Mouse (Mus musculus) bone marrow, adult 2 months (tissue): ENCODE results near the gene Cdc42bpg. TPM values are rescaled to one million over a fixed set of nuclear protein-coding genes. Genes with fewer than 3 reads are reported as not detected.

Source experiments
- H3K27ac ChIP-seq: fragments of 200-500 bp; 2 replicates; pipeline ENCODE4 v1.5.1; 2012; ENCODE audit warnings: low read depth, mild to moderate bottlenecking, control low read depth, inconsistent platforms, low read length; ENCODE audit not compliant: control insufficient read depth, poor library complexity, insufficient read depth
- H3K4me1 ChIP-seq: fragments of 200-500 bp; 2 replicates; pipeline ENCODE4 v1.6.1; 2011; ENCODE audit warnings: low read length; ENCODE audit not compliant: control insufficient read depth, insufficient read depth
- H3K4me3 ChIP-seq: fragments of 200-500 bp; replicated peaks from 2 replicates; pipeline ENCODE3; 2011; ENCODE audit warnings: mild to moderate bottlenecking, low read depth, low read length, control low read depth; ENCODE audit not compliant: control insufficient read depth
- CTCF ChIP-seq: fragments of 200-500 bp; IDR thresholded peaks from 2 replicates; pipeline ENCODE4 v1.5.1; 2011; ENCODE audit warnings: low read length, control low read depth; ENCODE audit not compliant: control insufficient read depth, insufficient read depth
- POLR2A ChIP-seq: fragments of 200-500 bp; IDR thresholded peaks from 2 replicates; pipeline ENCODE4 v1.6.1; 2011; ENCODE audit warnings: low read depth, mild to moderate bottlenecking, control low read depth, low read length, borderline replicate concordance; ENCODE audit not compliant: control insufficient read depth
- WGBS: fragments of 180-500 bp; shearing (Covaris S2); methylation state at CpG from one replicate; pipeline ENCODE4 v1.1.7; 2018; 5-methylcytosine and 5-hydroxymethylcytosine counted together
- polyA plus RNA-seq: library from polyadenylated mRNA; stranded (reverse); fragments of >200 nt; gene quantifications from 2 replicates; pipeline ENCODE4 v1.2.4, GENCODE M21; 2011; ENCODE audit warnings: low replicate concordance; ENCODE audit not compliant: missing spikeins, insufficient read depth, insufficient read length

Gene Cdc42bpg
- polyA plus RNA-seq, 1 experiment, result 13.6 TPM

DNA sequence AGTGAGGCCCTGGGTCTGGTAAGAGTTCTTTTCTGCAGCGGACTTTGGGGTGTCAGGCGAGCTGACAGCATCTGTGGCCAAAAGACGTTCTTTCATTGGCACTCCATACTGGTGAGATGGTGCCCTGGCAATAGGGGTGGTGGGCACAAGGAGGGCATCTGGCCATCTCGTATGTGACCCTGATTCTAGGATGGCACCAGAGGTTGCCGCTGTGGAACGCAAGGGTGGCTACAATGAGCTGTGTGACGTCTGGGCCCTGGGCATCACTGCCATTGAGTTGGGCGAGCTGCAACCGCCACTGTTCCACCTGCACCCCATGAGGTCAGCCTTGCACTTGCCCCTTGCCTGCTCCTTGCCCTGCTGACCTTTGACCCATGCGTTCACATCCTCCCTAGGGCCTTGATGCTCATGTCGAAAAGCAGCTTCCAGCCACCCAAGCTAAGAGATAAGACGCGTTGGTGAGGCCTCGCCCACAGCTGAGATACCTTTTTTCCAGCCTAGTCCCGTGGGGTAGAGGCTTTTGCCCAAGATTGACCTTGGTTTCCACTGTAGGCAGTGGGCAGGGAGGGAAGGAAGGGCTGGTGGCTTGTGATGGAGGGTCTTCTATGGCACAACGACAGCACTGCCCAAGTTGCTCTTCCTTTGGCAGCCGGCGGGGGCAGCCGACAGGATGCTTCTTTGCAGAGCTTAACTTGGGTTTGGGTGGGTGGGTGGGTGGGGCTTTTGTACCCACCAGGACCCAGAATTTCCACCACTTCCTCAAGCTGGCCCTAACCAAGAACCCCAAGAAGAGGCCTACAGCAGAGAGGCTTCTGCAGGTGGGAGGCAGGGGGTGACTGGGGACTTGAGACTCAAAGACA is 37.0 kb downstream of the Cdc42bpg start:
- TF ChIP-seq POLR2A, result no peak
- TF ChIP-seq CTCF, result peak; percentile 18; the same call in 1 of the 2 replicates
- Histone ChIP-seq H3K4me3 (peak overlapping the region; percentile 20), H3K27ac (peak overlapping the region; percentile 0; the same call in 1 of the 2 replicates), H3K4me1 (peaks cover 16% of the 10 kb centered on the region)
- WGBS, result 60% methylated on average over 19 of the region's 19 CpGs

DNA sequence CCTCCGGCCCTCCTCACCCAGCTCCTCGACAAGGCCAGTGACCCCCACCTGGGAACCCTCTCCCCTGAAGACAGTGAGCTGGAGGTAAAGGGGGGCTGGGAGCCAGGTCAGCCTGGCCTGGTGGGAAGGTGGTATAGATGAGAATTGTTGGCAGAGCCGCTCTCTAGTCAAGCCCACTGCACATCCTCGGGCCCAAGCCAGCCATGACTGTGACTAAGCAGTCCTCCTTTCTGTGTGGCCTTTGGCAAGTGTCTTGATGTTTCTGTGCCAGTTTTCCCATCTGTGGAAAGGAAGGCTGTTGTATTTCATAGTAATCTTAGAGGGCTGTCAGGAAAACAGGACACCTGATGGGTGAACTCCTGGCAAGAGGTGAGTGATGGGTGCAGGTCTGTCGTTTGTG is 37.7 kb downstream of the Cdc42bpg start:
- no peak overlapping the region; the same call in 1 of the 2 replicates for H3K27ac ChIP-seq
- no peak overlapping the region for H3K4me3 ChIP-seq
- no peak for TF ChIP-seq POLR2A
- TF ChIP-seq CTCF, result no peak
- peaks cover 16% of the 10 kb centered on the region for H3K4me1 ChIP-seq
- 70% methylated on average over 5 of the region's 5 CpGs for WGBS

DNA sequence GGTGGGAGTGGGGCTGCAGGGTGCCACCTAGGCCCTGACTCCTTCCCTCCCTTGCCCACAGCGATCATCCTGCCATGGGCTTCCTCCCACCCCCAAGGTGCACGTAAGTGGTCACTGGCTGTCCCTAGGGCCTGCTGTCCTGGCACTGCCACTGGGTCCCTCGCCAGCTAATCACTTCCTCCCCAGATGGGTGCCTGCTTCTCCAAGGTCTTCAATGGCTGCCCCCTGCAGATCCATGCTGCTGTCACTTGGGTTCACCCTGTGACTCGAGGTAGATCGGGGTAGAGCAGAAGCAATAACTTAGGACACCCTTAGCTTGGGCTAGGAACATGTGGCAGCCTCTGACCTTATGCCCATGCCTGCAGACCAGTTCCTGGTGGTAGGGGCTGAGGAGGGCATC is 39.8 kb downstream of the Cdc42bpg start:
- peaks cover 16% of the 10 kb centered on the region for H3K4me1 ChIP-seq
- peak overlapping the region; percentile 5 for H3K4me3 ChIP-seq
- WGBS, result 84% methylated on average over 5 of the region's 5 CpGs
- TF ChIP-seq CTCF, result no peak
- peak overlapping the region; percentile 44 for H3K27ac ChIP-seq

DNA sequence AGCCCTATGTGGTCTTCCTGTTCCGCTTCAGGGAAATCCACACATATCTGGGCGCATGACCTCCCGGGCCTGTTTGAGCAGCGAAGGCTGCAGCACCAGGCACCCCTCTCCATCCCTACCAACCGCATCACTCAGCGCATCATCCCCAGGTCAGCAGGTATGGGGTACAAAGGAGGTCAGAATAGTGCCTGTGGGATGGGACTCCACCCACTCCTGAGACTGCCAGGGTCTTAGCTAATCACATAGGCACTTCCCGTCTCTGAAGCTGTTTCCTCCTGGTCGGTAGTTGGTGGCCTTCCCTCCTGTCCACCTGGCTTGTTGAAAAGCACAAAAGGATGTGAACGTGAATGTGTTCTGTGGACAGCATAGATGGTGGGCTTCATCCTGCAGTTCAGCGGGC is 40.4 kb downstream of the Cdc42bpg start:
- peak overlapping the region; percentile 37 for H3K4me3 ChIP-seq
- H3K4me1 ChIP-seq, result peaks cover 16% of the 10 kb centered on the region
- H3K27ac ChIP-seq, result peak overlapping the region; percentile 2; the same call in 1 of the 2 replicates
- WGBS, result 67% methylated on average over 10 of the region's 10 CpGs
- no peak for TF ChIP-seq POLR2A

DNA sequence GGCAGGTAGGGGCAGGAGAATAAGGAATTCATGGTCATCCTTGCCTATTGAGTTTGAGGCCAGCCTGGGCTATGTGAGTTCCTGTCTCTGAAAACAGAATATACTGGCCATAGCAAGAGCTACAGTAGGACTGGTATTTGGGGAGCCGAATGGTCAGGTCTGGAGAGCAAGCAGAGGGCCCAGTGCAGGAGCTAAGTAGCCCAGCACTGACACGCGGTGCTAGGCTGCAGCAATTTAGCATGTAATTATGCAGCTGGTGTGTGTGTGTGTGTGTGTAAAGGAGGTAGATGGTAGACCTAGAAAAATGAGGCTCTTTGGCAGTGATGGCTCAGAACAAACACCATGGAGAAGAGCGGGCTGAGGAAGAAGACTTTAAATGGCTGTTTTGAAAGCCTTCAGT is 41.4 kb downstream of the Cdc42bpg start:
- Histone ChIP-seq H3K4me1 (peaks cover 19% of the 10 kb centered on the region), H3K27ac (no peak overlapping the region), H3K4me3 (no peak overlapping the region)
- TF ChIP-seq POLR2A, result no peak
- no peak for TF ChIP-seq CTCF
- 84% methylated on average over 4 of the region's 4 CpGs for WGBS

DNA sequence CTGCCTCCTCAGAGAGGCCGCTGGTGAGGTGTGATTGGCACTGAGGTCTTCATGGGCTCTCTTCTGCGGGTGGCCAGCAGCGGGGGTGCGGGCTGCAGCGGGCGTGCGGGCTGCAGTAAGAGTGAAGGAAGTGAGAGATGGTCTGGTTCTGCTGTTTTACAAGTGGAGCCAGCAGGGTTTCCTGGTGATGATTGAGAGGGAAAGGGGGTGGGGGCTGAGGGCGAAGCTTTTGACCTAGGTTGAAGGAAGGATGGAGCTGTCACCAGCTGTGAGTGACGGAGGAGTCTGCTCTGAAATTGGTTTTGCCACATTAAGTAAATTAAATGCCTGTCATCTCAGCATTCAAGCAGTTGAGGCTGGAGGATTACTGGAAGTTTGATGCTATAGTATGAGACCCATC is 42.5 kb downstream of the Cdc42bpg start:
- 29% methylated on average over 9 of the region's 9 CpGs for WGBS
- H3K4me3 ChIP-seq, result no peak overlapping the region
- peaks cover 14% of the 10 kb centered on the region for H3K4me1 ChIP-seq
- TF ChIP-seq POLR2A, result no peak
- no peak for TF ChIP-seq CTCF
- H3K27ac ChIP-seq, result no peak overlapping the region; the same call in 1 of the 2 replicates

DNA sequence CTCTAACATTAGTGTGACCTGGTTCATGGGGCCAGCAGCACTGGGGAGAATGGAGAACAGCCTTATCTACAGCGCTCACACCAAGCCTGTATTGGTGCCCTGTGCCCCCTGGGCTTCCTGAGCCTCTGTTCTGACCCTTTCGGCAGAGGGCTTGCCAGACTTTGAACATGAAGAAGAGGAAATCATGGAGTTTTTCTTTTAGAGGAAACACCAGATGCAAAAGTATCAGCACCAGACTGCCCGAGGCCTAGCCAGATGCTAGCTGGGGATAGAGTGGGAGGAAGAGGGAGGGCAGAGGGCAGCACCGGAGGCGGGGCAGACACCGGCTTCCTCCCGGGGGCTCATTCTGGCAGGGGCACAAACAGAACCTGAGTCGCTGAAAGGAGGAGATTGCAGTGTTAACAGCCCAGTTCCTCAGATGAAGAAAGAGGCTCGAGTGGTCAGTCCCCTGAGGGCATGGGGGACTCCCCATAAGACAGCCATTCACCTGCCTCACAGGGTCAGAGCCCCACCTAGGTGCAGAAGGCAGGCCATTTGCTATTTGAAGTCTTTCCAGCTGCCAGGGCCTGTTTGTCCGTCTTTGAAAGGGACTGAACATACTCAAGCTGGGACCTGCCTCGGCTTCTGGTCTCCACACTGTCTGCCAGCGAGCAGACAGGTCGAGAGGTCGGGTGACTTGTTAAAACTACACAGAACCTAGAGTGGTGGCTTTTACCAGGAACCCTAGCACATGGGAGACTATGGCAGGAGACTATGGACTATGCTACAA is 43.1 kb downstream of the Cdc42bpg start:
- no peak for TF ChIP-seq POLR2A
- TF ChIP-seq CTCF, result no peak
- 12% methylated on average over 14 of the region's 14 CpGs for WGBS
- Histone ChIP-seq H3K27ac (peak overlapping the region; percentile 17), H3K4me3 (no peak overlapping the region), H3K4me1 (peaks cover 14% of the 10 kb centered on the region)

DNA sequence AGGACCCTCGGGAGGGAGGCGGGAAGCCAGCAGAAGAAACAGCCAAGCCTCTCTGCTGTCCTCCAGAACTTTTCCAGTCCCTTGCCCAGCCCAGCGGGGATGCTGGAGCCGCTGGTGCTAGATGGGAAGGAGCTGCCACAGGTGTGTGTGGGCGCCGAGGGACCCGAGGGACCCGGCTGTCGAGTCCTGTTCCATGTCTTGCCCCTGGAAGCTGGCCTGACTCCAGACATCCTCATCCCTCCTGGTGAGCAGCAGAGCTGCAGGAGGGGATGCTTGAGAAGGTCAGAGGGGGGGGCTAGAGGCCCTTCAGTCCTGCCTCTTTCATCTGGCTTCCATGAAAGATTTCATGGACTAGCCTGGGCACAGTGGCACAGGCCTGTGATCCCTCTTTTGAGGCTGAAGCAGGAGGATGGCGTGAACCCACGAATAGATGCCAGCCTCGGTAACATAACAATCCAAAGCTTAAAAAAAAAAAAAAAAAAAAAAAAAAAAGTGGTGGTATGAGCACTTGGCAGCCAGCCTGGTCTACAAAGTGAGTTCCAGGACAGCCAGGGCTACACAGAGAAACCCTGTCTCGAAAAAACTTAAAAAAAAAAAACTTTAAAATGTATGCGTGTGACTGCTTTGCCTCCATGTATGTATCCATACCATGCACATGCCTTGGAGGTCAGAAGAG is 45.3 kb downstream of the Cdc42bpg start:
- H3K4me1 ChIP-seq, result peaks cover 9% of the 10 kb centered on the region
- TF ChIP-seq POLR2A, result no peak
- TF ChIP-seq CTCF, result no peak
- 66% methylated on average over 14 of the region's 14 CpGs for WGBS
- peak overlapping the region; percentile 12; the same call in 1 of the 2 replicates for H3K27ac ChIP-seq
- no peak overlapping the region for H3K4me3 ChIP-seq
